ENCODE assay signal across 9 mouse cellular contexts in the genomic region with DNA sequence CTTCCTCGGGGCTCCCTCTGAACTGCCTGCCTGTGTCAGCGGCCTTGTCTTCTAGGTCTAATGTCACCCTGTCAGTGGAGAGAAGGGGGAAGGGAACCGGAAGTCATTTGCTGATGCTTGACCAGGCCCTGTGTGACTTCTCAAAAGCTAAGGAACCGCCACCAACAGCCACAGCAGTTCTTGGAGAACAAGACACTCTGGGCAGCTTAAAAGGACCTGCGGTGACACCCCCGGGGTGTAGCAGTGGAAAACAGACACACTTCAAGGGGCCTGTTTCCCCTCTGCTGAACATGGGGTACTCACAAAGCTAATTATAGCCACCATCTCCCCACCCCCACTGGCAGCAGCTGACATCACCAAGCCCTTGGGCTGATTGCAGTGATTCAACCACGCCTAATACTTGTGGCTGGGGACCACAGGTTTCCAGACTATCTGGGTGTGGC. TPM values are rescaled to one million over a fixed set of nuclear protein-coding genes. Genes with fewer than 3 reads are reported as not detected.
DNase-seq lines count a peak whose midpoint lies in the region; ATAC-seq and TF ChIP-seq lines count a peak whose summit lies in the region.
"Had no signal": no experiment of that assay in that cellular context is flagged by ENCODE, and none has a peak within 500 bp of the region (broad histone marks: within the 10 kb centered on the region; RNA-seq: fewer than 3 reads in every experiment).

No protein-coding gene starts in this region.

- H3K27ac ChIP-seq in ES-E14 (ENCODE audit: insufficient read depth, low read depth, low read length, poor library complexity, severe bottlenecking), result no peak overlapping the region
- H3K27ac ChIP-seq: hindbrain, embryonic 13.5 days had no signal

- H3K9me3 ChIP-seq in ES-E14 (ENCODE audit: control insufficient read depth, insufficient read depth, low read depth, low read length), result no peaks in the 10 kb centered on the region
- H3K9me3 ChIP-seq: hindbrain, embryonic 13.5 days had no signal

- H3K36me3 ChIP-seq in ES-E14 (ENCODE audit: control insufficient read depth, insufficient read depth, low read length, poor library complexity, severe bottlenecking), result no peaks in the 10 kb centered on the region
- H3K36me3 ChIP-seq: hindbrain, embryonic 13.5 days had no signal

- H3K4me1 ChIP-seq in ES-E14 (ENCODE audit: control insufficient read depth in 2 of 2, insufficient read depth in 2 of 2, low read length in 2 of 2, poor library complexity in 1 of 2), result peaks cover 2 to 5% of the 10 kb centered on the region in 2 experiments; a peak in 1 of 4 replicates

- in situ Hi-C loops in ES-E14 (cut with MboI; ENCODE audit: low sequenced_read_pairs in 2 of 2, unreplicated experiment in 2 of 2), result no loop called here

- DNase-seq in A20 (ENCODE audit: low read depth, low spot score) (peak; percentile 81), ES-E14 (ENCODE audit: low read depth, low spot score) (peak; percentile 19)
- peak; percentile 57 for DNase-seq in naive thymus-derived CD4-positive, alpha-beta T cell, adult 2 months (ENCODE audit: low read depth)
- no peak for DNase-seq in cerebellum, postnatal 4 days (ENCODE audit: low spot score in 2 of 2)
- no peak for DNase-seq in left cerebral cortex, postnatal 10 days (ENCODE audit: extremely low spot score in 1 of 2, low spot score in 2 of 2)
- DNase-seq in adrenal gland, adult 8-10 months, result no peak
- no peak for DNase-seq in testis, postnatal 10 days (ENCODE audit: low spot score)

- ATAC-seq in inflammation-experienced regulatory T-cells, adult 6 months, result peak; percentile 35

- intact Hi-C loops in left cerebral cortex, postnatal 10 days (cut with DNase I), result no loop called here

- no peak overlapping the region for H3K9ac ChIP-seq in ES-E14 (ENCODE audit: insufficient read depth, low read depth, low read length, poor library complexity, severe bottlenecking)
- H3K9ac ChIP-seq: hindbrain, embryonic 13.5 days had no signal

- no peak overlapping the region for H3K4me3 ChIP-seq in ES-E14 (ENCODE audit: insufficient read depth in 1 of 2, low read depth in 1 of 2, low read length in 2 of 2, poor library complexity in 1 of 2, severe bottlenecking in 1 of 2)
- H3K4me3 ChIP-seq: hindbrain, embryonic 13.5 days had no signal

TF ChIP-seq in ES-E14, 5 proteins besides CTCF, POLR2A, EP300 and RAD21:
- TF ChIP-seq CHD2 (IDR thresholded peaks at IDR 0.05; ENCODE audit: low read depth, low read length), result no peak
- TF ChIP-seq ZC3H11A (IDR thresholded peaks at IDR 0.05; ENCODE audit: borderline replicate concordance, low read depth, low read length), result no peak
- no peak for TF ChIP-seq ZNF384 (IDR thresholded peaks at IDR 0.05; ENCODE audit: low read depth, low read length)
- no peak for TF ChIP-seq HCFC1 (IDR thresholded peaks at IDR 0.05; ENCODE audit: borderline replicate concordance, insufficient read depth, low read length)
- TF ChIP-seq MAFK (IDR thresholded peaks at IDR 0.05; ENCODE audit: insufficient read depth, low read depth, low read length), result no peak
TF ChIP-seq in ES-E14: peak in this region for 0.

RNA-seq across cellular contexts. Expression of a gene that starts 56.3 kb away (rescaled TPM):
- total RNA-seq in ES-E14 (2012; rRNA removed), result 1.0 and 2.8 TPM in 2 replicates
- polyA plus RNA-seq in inflammation-experienced regulatory T-cells, adult 6 months (2017; shearing (Covaris generic)), result 10 to 100 TPM; 18.8 to 20.6 (median 20.2) TPM
- total RNA-seq in left cerebral cortex, postnatal 10 days (2021), result 10 to 100 TPM; 30.4 to 31.7 TPM
- 1 to 10 TPM; 2.0 to 2.3 (median 2.1) TPM for total RNA-seq in adrenal gland, adult 8-10 months (2022)

Comparison
In these comparisons a context has a peak if more than half of its experiments do, and no peak if none do; other contexts are left out.
1. DNase-seq: peak in A20 (single experiment), ES-E14 (single experiment) and naive thymus-derived CD4-positive, alpha-beta T cell, adult 2 months (single experiment); none in cerebellum, postnatal 4 days (0 of 2), left cerebral cortex, postnatal 10 days (0 of 2), adrenal gland, adult 8-10 months (single experiment) and testis, postnatal 10 days (single experiment).